Mouse (Mus musculus) layer of hippocampus, postnatal 25 days (tissue): Measurements from ENCODE around the gene Ldlrad3. TPM values are rescaled to one million over a fixed set of nuclear protein-coding genes. Genes with fewer than 3 reads are reported as not detected.

Experiments
- DNase-seq, 2 experiments: peaks; one replicate each; pipeline ENCODE4 v3.0.0; 2022; ENCODE audit warnings: mixed read lengths in 2 of 2, low spot score in 1 of 2; ENCODE audit errors: extremely low spot score in 1 of 2
- total RNA-seq, 2 experiments: library from RNA; stranded (reverse); gene quantifications; 2 replicates each; pipeline ENCODE4 v1.2.3; 2021

The Ldlrad3 gene
- total RNA-seq, 2 experiments from 2014 or later, result 9.2 to 11.5 TPM

- no peak for DNase-seq
Observed at GRCm38 (mm10) chr2:101980456-101980947, 205.7 kb downstream of the Ldlrad3 start.

DNA sequence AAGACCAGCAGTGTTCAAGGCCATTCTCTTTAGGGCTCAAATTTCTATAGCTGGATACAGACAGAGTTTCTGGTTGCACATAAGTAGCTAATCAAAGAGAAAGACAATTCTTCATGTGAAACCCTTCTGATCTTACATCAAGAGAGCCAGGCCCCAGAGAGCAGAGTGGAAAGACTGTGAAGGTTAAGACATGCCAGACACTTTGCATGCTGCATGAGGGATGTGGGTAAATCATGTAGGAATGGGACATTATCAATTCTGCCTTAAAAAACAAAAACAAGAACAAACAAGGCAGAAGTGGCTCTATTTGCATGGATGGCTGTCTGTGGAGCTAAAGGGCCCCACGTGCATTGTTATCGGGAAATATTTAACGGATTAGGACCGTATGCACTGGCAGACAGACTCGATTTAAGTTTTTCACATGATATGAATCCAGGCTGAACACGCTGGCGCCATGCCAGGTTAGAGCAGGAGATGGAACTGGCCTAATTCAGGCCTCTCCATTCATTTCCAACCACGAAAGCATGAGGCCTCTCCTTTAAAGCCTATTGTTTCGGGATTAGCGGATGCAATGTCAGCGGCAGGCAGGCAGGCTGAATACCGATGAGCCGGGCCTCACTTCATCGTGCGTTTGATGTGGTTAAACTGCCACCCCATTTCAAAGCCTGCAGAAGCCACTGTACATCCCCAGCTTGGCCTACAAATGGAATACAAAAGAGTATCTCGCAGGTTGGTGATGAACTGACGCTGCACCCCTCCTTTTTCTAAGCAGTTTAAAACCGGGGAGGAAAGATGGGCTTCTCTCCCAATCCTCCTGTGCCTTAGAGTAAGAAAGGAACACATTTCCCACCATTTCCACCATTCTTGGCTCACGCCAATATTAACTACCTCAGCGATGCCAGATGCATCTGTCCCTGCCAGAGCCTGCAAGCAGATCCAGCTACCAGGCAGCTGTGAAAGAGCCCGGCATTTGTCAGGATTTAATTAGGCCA, 207.4 kb downstream of the Ldlrad3 start:
- no peak for DNase-seq

DNA sequence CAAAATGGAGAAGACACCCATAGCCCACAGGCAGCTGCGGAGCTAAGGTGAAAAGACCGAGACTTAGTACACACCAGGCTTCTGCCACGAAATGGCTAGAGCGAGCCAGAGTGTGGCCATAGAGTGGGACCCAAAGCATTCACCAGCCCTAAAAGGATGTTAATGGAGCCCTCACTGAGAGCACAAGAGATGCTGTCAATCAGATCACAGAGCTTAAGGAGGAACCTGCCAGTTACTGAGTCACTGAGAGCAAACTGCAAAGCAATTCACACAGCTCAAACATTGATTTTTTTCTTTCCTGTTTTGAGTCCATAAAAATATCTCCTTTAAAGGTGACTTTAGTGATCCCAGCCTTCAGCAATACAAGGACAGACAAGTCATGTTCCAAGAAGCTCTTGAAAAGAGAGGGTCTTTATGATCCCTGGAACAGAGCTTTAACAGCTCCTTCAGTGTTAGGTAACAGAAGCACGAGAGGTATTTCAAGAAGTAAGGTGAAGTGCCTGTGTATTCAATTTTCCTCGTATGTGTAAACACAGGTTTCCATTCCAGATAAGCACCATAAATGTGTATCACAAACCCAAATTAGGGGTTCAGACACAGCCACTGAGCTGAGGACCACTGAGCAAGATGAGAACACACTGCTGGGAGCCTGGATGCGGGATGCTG, 209.7 kb downstream of the Ldlrad3 start:
- no peak for DNase-seq

DNA sequence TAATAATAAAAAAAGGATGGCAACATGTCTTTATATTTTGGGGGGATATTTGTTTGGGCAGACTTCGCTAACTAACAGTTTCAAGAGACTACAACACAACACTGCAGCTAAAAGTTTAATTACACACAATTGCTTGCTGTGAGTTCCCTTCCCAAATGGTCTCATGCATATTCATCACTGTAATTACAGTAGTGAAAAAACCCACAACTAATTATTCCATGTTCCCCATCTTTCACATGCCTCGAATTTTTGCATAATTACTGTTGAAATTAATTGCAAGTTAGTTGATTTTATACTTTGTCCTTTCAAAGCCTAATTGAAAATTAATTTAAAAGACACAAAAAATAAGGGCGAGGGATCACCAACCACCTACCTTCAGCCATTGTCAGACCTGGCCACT, 212.4 kb downstream of the Ldlrad3 start:
- DNase-seq, result no peak

- no peak for DNase-seq
Observed at GRCm38 (mm10) chr2:101967601-101968000, 218.6 kb downstream of the Ldlrad3 start.

DNA sequence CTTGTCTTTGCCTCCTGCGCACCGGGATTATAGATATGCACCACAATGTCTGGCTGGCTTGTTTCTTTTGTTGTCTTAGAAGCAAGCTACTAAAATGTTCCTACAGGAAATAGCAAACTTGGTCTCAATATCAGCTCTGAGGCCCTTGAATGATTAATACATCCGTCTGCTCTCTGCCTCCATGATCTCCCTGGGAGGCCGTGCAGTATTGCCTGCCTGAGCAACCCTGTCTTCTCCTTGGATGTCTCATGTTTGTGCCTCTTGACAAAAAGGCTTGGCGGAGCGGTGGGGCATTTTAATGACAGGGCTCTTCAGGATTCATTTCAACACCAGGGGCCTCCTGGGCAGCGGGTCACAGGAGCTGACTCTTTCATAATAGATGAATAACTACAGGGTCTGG, 219.0 kb downstream of the Ldlrad3 start:
- no peak for DNase-seq

GRCm38 (mm10) chr2:101966017-101966416, 220.2 kb downstream of the Ldlrad3 start:
- DNase-seq, result no peak

DNA sequence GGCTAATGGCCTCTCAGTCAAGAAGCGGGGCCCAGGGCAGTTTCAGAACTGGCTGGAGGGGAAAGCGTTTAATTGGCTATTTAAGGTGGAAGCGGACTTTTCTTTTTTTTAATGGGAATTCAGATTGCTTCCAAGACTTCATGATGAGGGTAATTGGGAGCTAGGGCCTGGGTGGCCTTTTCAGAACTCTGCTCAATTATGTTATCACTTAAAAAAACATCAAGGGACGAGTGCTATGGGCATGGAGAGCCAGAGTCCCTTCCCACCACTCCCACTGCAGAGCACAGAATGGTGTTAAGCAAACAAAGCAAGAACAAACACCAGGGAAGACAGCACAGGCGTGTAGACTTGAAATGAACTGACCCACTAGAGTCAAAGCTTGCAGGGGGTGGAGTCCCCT, 220.7 kb downstream of the Ldlrad3 start:
- no peak for DNase-seq

- no peak for DNase-seq
Observed at GRCm38 (mm10) chr2:101963367-101963766, 222.8 kb downstream of the Ldlrad3 start.

DNA sequence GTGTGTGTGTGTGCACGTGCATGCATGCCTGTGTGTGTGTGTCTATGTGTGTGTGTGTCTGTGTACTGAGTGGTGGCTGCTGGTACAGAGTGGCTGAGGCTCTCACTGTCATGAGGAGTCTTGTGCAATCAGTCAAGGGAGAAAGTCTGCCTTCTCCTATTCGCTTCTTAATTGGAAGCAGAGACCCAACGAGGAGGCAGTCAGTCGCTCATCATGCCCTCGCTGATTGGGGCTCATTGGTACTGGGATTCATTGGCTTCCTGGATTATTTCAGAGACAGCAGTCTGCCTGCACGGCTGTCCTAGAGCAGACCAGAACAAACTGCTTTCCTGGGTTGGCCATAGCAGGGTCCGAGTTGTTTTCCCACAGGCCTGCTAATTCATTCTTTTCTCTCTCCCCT, 223.8 kb downstream of the Ldlrad3 start:
- no peak for DNase-seq

DNA sequence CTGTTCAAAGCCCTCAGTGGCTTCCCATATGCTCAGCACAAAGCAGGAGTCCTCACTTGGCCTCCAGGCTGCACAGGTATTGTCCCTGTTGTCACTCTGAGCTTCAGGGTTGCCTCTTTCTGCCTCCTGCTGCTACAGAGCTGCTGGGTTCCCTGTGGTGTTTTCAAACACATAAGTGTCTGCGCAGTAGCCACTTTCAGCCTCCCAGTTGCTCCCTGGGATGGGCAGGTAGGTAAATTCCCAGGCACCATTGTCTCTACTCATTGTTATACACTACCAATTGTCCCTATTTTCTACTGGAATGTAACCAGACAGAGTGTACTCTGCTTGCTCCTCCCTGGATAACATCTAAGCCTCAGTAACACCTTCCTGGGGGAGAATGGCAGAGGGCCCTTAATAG, 224.8 kb downstream of the Ldlrad3 start:
- DNase-seq, result no peak

DNA sequence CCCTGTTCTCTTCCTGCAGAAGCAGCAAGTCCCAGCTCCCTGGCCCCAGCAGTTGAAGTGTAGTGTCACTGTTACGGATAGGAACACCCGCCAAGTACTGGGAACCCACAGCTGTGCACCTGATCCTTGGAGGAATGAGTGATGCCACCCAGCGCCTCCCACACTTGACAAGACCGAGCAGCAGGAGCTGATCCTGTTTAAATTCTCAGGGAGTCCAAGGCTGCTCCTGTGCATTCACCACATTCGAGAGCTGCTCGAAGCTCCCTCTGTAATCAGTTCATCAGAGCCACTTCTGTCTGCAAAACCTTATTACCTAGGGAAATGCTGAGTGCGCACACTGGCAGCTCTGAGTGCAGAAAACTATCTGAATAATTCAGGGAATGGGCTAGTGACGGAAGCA, 225.5 kb downstream of the Ldlrad3 start:
- DNase-seq, result no peak

- no peak for DNase-seq
Observed at GRCm38 (mm10) chr2:101956125-101956524, 230.1 kb downstream of the Ldlrad3 start.

- DNase-seq, result no peak
Observed at GRCm38 (mm10) chr2:101952951-101953361, 233.2 kb downstream of the Ldlrad3 start.

DNA sequence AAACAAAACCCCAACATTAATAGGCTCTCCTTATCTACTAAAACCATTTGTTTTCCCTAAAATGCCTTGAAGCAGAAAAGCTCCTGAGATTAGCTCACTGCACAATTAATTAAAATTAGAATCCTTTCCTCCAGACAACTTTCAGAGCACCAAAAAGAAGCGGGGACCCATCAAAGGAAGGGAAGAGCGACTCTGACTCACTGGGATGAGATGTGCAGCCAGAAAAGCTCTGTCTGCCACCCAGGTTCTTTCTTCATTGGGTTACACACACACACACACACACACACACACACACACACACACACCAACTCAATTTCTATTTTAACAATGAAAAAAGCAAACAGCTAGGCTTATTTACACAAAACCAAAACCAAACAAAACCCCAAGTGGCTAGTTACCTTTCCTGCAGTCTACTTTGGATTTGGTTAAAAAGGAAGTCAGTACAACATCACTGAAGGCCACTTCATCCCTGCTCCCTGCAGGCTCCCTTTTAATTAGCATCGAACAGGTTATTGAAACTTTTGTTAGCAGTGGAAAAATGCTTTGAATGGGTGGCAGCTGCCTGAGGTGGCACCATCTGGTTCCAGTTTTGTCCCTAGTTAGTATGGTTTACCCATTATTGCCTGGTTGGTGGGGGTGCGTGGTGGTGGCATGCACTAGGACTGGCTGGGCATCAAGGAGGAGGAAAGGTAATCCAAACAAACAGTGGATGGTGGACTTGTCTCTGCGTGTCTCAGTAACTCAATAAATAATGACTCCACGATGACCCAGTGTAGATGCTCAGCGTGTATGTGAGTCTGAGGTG, 235.3 kb downstream of the Ldlrad3 start:
- DNase-seq, result no peak

DNA sequence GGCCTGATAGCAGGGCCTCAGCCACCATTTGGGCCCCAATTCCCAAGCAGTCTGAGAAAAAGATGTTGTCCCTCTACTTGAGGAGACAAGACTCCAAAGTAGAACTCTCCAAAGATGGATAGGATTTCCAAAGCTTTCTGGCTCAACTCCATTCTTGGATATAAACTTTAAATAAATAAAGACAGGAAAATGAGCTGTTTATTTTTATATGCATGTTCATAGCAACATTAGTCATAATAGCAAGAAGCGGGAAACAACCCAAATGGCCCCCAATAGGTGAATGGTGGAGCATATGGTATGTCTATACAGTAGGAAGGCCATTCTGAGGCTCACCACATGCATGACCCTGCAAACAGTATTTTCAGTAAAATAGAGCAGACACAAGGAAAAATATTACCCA, 251.2 kb downstream of the Ldlrad3 start:
- no peak for DNase-seq

DNA sequence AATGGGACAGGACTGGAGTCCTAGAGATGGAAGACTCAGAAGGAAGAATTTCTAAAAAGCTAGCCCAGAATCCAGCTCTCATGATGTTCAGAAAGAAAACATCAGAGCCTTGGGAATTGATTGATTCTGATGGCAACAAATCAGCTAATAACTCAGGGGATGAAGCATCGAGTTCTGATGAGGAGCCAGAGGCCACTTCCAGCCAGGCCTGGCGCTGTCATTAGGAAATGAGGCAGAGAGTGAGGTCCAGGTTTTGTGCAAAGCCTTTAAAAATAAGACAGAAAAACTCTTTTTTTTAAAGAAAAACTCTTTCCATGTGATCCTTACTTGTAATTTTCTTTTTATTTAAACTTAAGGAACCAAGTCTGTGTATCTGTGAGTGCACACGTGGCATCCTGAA, 252.9 kb downstream of the Ldlrad3 start:
- no peak for DNase-seq

- DNase-seq, result no peak
Observed at GRCm38 (mm10) chr2:101932169-101932936, 253.8 kb downstream of the Ldlrad3 start.

DNA sequence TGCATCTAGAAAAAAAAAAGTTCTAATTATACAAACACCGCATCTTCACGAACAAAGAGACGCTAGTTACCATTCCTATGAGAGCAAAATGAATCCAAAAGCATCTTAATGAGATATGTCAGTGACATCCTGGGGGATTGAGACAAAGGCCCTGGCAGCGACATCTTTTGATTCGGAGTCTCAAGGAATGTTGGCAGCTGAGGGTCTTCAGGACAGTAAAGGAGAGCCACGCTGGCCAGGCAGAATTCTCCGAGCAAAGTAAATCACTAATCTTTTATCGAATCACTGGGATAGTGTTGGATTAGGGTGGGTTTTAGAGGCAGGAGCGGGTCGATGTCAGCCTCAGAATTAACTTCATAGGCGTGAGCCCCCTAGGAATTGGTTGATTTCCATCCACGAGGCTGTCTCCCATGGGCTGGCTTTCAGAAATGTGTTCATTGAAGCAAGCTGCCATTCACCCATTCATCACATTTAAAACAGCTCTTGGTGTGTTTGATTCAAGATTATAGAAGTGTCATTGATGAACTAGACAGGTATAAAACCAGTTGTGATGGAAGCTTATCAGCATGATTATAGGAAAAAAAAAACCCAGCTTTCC, 260.5 kb downstream of the Ldlrad3 start:
- no peak for DNase-seq

- no peak for DNase-seq
Observed at GRCm38 (mm10) chr2:101925183-101925582, 261.0 kb downstream of the Ldlrad3 start.
